Mouse (Mus musculus) heart, adult 9 months (tissue): ENCODE results near the gene Hpse.

ENCODE experiments used
- DNase-seq, 2 experiments: peaks; one replicate each; pipeline ENCODE4 v3.0.0; 2022; ENCODE audit warnings: low spot score in 2 of 2

Hpse gene

DNA sequence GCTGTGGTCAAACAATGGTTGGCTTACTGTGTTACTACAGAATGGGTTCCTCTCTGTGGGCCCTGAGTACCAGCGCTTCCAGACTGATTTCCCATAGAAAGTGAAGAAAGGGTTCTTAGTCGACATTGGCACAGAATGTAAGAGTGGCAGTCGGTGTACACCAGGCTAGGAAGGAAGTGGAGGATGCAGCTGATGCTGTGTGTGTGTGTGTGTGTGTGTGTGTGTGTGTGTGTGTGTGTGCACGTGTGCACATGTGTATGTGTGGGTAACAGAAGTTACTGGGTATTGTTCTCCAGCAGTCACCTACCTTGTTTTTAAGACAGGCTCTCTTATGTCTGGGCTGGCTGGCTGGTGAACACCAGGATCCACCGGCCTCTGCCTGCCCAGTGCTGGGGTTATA lies 77.2 kb downstream of the Hpse start:
- no peak for DNase-seq

DNA sequence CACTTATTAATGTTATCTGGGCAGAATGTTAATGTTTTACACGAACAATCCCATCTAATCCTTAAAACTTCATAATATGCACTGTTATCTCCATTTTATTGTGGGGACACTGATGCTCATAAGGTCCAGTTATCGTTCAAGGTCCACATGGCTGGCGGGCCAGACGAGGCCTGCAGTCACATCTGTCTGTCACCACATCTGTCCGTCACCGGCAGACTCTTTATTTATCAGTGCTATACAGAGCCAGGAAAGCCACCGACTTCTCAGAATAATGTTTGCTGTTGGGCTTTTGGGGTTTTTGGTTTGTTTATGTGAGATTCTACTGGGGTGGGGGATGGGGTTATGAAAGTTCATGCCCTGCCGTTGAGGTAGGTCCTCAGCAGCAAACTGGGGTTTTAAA lies 81.0 kb downstream of the Hpse start:
- DNase-seq: no peak

DNA sequence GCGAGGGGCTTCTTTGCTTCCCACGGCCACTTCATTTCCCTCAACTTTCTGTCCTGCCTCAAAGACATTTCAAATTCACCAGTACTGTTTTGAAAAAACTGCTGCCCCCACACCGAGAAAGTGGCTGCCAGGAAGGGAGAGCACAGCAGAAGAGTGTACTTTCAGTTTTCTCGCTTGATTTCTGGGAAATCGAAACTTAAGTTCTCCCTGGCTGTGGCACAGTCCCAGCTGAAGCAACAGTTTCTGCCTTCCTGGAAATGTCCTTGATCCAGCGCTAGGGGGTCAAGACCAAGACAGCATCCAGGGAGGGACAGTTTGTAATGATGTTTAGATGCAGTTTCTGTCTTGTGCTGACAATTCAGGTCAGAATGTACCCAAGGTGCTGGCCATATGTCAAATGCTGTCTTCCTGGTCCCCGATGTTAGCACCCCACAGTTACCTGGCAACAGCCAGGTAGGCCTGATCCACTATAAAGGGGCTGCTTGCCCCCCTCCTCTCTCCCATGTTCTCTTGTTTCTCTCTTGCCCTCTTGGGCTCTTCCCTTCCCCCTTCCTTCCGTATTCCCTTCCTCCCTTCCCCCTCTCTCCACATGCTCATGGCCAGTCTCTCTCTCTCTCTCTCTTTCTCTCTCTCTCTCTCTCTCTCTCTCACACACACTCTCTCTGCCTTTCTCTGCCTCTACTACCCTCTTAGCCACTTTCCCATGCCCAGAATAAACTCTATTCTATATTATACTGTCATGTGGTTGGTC lies 82.5 kb downstream of the Hpse start:
- DNase-seq: peak; percentile 47 to 64

DNA sequence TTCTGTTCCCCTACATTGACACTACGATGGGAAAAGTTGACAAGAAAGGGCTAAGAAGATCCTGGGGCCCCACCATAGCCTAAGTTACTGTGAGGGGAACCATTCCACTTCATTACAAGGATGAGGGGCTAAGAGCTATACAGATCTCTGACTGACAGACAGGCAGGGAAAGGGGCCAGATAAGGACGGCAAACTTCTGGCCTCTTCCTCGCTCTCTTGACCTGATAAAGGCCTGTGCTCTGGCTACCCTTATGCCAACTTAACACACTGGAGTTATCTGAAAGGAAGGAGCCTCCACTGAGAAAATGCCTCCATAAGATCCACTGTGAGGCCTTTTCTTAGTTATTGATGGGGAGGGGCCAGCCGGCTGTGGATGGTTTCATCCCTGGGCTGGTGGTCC lies 83.6 kb downstream of the Hpse start:
- DNase-seq: no peak

DNA sequence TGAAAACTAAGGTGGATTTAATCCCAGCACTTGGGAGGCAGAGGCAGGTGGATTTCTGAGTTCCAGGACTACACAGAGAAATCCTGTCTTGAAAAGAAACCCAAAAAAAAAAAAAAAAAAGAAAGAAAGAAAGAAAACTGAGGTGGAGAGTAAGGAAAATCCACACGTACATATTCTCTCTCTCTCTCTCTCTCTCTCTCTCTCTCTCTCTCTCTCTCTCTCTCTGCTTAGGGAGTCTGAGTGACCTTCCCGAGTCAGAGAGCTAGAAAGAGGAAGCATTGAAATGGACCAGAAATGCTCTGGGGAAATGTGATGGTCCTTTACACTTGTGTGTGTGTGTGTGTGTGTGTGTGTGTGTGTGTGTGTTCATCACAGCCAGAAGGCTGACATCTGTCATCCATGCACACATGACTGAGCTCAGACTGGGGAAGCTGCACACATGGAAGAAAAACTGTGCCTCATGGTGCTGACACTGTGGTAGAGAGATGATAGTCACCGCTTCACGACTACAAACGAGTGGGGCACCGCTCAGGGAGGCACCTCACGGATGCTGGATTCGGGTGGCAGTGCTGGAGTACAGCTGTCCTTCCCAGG lies 84.5 kb downstream of the Hpse start:
- DNase-seq: no peak

DNA sequence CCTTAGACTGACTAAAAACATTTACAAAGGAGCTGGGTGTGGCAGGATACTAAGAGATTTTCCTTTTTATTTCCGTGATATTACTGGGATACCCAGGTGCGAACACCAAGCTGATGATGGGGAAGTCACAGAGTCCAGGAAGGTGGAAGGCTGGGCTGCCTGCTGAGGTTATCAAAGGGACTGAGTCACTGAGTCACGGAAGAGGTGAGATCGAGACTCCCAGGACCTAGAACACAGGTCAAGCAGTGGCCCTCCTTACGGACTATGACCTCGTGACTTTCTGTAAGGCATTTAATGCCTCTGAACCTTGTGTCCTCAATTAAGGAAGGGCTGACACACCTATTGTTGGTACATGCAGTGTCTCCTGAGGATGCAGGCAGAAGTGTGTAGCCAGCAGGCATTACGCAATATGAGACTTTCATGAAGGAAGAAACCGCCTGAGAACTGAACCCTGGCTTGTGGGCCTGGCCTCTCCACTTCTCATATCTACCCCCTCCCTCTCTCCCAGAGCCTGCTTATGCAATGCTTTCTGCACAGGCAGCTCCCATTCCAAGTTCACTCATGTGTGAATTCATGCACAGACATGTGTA lies 86.9 kb downstream of the Hpse start:
- peak; percentile 68 to 69 for DNase-seq
